Mouse (Mus musculus) megakaryocyte progenitor cell, adult 5-6 weeks (primary cell): ENCODE results near the gene Fcgr2b. TPM values are rescaled to one million over a fixed set of nuclear protein-coding genes. Genes with fewer than 3 reads are reported as not detected.
"Not testable (repeated sequence)": the region's sequence is repeated elsewhere in the genome, so short reads cannot be mapped to it uniquely, and the experiment has no call there.

Experiments
- ATAC-seq: replicated peaks from 2 replicates; pipeline ENCODE4 v1.8.0; 2016; ENCODE audit warnings: mild to moderate bottlenecking, moderate TSS enrichment, inconsistent platforms; ENCODE audit not compliant: poor library complexity
- total RNA-seq, 2 experiments: library from RNA; stranded (forward) in 1 of 2; stranded (reverse) in 1 of 2; fragments of 157-497, 149-512 nt in 1 of 2; fragments of 200-1000 nt in 1 of 2; gene quantifications; 2 replicates each; pipeline versions ENCODE4 v1.2.3 to v1.2.4; 2015 to 2017

Gene Fcgr2b
- total RNA-seq, 2 experiments from 2014 or later = 118 to 142 TPM

DNA sequence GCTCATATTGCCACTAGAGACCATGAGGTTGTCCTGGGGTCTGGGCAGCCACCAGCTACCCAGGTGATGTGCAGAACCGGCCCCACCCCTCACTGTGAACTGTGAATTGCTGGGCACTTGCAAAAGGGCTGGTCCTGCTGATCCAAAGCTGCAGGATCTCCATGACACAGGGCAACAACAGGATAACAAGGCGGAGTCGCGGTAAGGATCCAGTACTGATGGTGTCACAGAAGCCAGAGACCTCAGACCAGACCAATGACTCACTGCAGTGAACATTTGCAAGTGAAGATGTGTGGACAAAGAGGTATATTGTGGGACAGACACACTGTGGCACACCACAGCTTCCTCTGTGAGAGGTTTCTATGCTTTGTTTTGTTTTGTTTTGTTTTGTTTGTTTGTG is 2.3 kb upstream of the Fcgr2b start:
- ATAC-seq = no peak

DNA sequence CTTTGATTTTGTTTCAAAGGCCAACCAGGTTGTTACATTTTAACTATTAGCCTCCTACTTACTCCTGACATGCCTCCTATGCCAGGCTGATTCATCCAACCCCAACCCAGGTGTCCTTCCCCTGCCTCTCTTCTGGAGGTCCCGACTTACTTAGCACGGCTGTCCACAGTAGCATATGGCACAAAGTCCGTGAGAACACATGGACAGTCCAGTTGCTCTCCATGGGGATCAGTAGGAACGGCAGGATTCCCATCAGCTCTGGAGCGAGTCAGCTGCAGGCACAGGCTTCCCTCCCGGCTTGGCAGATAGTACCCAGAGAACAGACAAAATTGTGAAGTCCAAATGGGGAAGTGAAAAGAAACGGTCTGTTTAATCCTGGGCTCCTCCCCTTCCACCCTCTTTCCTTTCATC is 591 bp downstream of the Fcgr2b start:
- ATAC-seq = peak; percentile 70

DNA sequence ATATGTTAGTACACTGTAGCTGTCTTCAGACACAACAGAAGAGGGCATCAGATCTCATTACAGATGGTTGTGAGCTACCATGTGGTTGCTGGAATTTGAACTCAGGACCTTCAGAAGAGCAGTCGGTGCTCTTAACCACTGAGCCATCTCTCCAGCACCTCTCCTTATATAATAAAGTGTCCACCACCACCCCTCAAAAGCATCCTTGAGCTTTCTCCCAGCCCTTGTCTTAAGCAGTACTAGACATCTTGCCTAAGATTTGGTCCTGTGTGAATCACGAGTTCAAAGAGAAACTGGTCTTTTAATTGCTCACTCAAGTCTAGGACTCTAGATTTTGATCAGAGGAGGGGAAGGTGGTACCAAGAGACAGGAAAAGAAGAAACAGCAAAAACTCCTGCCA is 997 bp downstream of the Fcgr2b start:
- ATAC-seq = not testable (repeated sequence)

DNA sequence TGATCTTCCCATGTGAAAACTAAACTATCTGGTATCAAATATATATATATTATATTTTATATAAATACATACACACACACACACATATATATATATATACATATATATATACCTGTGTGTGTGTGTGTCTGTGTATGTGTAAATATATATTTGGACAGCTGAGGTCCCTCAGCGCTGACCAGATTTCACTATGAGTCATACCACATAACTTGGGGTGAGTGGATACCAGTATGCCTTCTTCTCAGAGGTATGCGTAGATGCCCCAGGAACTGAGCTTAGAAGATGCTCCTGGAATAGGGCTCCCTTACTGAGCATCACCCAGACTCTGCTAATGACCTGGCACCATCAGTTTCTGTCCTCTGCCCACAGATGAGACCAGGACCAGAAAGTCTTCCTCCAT is 1.6 kb downstream of the Fcgr2b start:
- ATAC-seq = no peak

DNA sequence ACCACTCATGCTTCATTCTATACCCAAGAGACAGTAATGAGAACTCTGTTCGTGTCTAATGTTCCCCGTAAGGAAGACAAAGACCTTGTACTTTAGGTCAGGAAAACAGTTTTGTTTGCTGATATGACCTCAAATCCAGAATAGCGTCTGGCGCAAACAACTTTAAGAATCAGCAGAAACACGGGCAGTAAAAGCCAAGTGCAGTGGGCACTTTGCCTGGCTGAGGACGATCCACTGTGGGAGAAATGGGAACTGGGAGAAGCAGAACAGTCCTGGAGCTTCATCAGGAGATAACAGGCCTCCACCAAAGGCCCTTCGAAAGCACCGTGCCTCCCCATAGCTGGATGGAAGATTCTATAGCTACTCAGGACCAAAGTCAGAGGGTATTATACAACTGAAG is 2.2 kb downstream of the Fcgr2b start:
- no peak for ATAC-seq

DNA sequence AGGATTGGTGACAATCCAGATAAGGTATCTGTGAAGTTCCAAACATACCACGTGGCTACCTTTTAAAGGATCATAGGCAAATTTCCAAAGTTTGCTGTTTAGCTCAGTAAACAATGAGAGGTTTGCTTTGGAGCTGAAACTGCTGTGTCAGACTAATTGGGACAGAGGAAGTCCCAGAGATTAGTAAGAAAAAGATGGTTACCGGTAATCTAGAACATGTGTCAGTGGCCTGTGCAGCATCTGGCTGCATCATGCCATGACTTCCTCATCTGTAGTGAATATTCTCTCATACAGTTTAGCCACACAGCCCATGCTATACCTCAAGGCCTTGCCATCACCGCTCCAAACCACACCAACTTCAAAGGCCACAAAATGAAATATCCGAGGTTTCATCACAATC is 3.4 kb downstream of the Fcgr2b start:
- peak; percentile 90 for ATAC-seq

DNA sequence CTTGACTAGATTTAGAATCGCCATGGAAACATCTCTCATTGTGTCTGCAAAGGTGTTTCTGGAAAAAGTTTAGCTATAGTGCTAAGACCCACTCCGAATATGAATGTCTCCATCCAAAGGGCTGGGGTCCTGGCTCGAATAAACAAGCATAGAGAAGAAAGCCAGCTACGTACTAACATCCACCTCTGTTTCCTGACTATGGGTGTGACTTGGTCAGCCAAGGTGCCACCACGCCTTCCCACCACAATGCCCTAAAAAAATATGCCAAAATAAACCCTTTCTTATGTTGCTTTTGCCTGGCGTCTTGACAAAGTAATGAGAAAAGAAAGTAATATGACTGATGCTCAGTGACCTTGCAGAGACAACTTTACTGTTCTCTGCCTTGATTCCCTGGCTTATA is 3.9 kb downstream of the Fcgr2b start:
- ATAC-seq = no peak

DNA sequence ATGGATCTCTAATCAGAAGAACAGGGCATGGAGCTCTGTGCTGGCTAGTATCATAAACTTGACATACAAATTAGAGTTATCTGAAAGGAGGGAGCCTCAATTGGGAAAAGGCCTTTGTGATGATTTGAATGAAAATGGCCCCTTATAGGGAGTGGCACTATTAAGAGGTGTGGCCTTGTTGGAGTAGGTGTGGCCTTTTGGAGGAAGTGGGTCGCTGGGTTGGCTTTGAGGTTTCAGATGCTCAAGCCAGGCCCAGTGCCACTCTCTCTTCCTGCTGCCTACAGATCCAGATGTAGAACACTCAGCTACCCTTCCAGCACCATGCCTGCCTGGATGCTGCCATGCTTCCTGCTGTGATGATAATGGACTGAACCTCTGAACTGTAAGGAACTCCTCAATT is 7.8 kb downstream of the Fcgr2b start:
- ATAC-seq = no peak

DNA sequence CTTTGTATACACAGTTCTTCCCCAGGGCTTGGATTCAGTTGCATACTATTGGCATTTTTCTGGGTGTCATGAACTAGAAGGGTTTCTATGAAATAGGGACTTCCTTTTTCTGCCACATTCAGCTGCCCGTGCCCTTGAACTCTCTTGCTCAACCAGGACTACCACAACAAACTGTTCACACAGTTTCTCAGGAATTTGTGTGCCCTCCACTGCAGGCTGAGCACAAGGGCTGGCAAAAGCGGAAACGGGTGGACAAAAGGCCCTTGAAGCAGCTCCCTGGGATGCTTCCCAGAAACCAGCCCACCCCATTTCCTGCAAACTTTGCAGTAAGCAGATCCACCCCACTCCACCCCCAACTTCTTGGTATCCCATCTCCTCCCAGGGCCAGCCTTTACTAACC is 8.8 kb downstream of the Fcgr2b start:
- peak; percentile 92 for ATAC-seq

DNA sequence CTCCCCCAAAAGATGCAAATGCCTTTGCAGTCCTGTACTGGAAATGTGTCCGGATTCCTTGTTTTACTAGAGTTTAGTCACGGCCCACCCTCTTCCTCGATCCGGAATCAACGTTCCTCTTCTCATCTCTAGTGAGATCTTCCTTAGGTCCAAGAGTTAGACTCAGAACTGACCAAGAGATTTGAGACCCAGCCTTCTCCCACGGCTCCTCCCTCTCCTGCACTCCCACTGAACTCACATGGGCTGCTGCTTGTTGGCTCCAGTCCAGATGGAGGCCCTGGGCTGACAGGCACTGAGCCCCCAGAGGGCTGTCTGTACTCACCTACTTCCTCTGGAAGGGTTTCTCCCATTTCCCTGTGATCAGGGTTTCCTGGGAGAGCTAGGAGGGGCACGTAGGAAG is 13.3 kb downstream of the Fcgr2b start:
- ATAC-seq = no peak

DNA sequence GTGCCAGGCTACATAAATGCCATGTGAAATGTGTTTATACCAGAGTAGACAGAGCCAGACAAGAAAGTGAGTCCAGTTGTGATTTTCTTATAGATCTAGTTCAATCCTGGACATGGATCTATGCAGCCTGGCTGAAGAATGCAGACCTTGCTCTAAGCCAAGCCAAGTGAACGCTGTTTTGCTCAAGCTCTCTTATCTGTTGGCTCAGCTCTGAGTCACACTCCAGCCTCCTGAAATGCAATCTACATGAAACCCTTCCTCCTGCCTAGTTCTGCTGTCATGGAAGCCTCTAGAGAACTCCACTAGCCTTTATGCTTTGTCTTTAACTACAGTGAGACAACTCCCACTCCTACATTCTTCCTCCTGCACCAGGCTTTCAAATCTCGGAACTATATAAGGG is 14.0 kb downstream of the Fcgr2b start:
- ATAC-seq = peak; percentile 30; the same call in 1 of the 2 replicates

DNA sequence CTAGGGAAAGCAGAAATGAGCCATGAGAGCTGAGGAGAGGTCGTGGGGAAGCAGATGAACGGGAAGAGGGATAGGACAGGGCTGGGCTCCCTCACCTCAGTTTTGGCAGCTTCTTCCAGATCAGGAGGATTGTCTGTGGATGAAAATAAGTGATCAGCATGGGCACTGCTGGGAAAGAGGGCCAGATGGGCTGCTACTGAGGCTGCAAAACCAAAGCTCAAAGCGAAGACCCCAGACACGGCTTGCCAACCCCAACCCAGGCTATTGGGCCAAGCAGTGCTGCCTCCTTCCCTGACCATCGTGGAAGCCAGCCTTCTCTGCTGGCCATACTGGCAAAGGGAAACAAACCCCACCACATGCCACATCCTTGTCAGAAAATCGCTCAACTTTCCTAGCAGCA is 15.2 kb downstream of the Fcgr2b start:
- ATAC-seq = no peak

DNA sequence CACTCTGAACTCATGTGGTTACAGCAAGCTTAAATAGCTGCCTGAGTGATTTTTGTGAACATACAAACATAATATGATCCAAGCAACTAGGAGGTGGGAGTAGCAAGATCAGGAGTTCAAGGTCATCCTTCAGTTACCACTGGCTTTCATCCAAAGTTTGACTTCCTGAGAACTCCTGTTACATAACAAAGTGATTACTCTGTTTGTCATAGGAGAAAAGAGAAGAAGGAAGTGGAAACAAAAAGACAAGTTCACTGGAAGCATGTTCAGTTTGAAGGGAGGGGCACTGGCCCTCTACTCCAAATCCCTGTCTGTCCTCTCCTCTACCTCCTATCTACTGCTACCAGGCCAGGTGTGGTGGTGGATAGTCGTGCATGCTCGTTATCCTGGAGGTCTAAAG is 16.6 kb downstream of the Fcgr2b start:
- peak; percentile 75 for ATAC-seq

DNA sequence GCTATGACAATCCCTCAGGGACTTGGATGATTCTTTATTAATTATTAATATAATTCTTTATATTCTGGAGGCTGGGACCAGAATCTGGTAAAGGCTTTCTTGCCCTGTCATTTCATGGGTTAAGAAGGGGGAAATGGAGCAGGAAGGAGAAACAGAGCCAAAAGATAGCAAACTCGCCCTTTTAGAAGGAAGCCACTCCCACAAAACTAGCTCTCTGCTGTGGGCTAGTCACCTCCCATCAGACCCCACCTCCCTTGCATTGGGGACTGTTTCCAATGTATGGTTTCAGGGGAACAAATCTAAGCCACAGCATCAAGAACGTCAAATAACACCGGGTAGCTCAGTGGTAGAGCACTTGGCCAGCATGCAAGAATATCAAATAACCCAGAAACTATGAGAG is 18.1 kb downstream of the Fcgr2b start:
- peak; percentile 52 for ATAC-seq

DNA sequence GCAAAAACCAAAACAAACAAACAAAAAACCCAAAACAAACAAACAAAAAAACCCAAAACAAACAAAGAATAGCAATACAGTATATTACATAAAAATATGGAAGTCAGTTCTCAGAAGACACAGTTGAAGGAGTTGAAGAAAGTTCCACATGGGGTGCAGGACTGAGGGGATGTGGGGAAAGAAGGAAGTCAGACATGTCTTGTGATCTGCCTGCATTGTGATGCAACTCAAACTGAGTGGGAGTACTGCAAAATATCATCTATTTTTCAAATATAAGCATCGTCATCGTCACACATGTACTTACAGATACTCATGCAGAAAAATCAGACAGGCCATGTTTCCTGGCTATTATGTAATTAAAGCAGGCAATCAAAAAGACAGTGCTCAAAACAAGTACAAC is 23.2 kb downstream of the Fcgr2b start:
- ATAC-seq = peak; percentile 94

DNA sequence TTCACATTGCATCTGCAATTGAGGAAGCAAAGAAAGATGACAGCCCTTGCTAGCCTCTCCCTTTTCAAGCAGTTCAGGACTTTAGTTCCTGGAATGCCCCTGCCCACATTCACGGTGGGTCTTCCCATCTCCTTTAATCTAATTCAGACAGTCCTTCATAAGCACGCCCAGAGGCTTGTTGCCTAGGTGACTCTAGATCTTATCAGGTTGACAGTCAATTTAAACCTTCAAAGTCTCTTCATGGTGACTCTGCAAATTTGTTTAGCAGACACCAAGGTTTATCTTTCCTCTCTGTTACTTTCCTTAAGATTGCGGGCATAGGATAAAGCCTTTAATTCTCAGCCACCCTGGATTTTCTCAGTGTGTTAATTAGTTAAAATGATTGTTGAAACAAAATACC is 25.6 kb downstream of the Fcgr2b start:
- ATAC-seq = peak; percentile 68

DNA sequence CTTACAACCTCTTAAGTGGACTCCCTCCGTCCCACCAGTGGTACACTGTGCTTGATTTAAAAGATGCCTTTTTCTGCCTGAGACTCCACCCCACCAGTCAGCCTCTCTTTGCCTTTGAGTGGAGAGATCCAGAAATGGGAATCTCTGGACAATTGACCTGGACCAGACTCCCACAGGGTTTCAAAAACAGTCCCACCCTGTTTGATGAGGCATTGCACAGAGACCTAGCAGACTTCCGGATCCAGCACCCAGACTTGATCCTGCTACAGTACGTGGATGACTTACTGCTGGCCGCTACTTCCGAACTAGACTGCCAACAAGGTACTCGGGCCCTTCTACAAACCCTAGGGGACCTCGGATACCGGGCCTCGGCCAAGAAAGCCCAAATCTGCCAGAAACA is 31.4 kb downstream of the Fcgr2b start:
- ATAC-seq = not testable (repeated sequence)

DNA sequence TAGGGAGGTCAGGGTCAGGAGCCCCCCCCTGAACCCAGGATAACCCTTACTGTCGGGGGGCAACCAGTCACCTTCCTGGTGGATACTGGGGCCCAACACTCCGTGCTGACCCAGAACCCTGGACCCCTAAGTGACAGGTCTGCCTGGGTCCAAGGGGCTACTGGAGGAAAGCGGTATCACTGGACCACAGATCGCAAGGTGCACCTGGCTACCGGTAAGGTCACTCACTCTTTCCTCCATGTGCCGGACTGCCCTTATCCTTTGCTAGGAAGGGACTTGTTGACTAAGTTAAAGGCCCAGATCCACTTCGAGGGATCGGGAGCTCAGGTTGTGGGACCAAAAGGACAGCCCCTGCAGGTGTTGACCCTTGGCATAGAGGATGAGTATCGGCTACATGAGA is 32.2 kb downstream of the Fcgr2b start:
- not testable (repeated sequence) for ATAC-seq

DNA sequence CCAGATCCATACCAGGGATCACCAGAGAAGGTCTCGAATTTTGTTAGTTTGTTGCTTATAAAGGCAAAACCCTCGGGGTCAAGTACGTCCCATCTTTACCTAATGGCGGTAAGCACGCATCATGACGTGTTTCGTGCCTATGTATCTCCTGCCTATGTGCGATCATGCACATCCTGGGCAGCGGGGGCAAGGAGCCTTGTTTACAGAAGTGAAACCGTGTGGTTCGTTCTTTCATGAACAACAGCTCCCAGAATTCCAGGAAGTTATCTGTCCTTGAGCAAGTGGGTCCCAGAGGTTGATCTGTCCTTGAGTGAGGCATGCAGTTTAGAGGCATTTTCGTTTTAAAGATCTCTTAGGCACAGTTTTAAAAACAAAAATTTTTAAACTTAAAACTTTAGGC is 37.1 kb downstream of the Fcgr2b start:
- ATAC-seq = peak; percentile 67

DNA sequence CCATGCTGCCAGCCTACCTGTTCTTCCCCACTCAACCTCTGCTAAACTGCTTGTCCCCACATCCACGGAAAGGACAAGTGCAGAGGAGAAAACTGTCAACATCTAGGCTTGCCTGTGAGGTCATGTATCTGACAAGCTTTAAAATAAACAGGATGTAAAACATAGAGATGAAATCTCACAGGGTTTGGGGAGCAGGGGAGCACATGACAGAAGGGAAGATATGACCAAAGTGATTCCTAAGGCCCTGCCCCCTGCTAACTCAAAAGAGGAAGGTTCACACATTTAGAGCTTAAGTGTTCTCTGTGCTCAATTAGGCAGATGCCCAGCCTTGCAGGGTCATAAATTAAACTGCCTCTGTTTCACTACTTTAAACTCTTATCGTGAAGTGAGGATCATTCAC is 42.0 kb downstream of the Fcgr2b start:
- ATAC-seq = peak; percentile 78

DNA sequence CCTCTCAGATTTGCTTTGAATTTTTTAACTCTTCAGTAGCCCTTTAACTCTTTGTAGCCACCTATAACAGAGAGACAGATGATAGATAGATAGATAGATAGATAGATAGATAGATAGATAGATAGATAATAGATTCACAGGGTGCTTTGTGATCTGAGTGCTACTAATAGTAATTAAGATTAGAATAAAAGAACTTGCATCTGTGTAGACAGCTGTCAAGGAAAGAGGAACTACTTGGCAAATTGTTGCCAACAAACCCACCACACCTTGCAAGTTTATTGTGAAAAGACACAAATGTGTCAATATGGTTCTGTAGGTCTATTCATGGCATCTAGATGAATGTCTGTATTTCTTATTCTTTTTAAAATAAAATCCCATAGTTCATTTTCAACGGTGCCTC is 42.4 kb downstream of the Fcgr2b start:
- ATAC-seq = peak; percentile 49; the same call in 1 of the 2 replicates

DNA sequence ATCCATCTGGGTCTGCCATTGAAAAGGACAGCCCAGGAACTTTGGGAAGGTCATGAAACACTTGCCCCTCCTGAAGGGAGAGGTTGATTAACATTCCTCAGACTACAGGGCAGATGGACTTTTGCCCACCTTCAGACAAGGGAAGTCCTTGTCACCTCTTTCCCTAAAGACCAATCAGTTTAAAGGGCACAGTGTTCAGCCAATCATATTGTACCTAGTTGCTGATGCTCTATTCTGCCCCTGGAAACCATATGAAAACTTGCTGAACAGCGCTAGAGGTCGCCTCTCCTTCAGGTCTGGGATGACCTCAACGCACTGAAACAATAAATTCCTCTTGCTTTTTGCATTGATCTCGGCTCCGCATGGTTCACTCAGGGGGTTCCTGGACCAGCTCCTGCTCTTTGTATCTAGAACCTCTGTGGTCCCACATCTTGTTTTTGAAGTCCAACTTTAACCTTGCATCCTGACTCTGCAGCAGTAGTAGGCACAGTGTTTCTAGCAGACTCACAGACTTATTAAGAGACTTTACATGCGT is 42.9 kb downstream of the Fcgr2b start:
- no peak for ATAC-seq

DNA sequence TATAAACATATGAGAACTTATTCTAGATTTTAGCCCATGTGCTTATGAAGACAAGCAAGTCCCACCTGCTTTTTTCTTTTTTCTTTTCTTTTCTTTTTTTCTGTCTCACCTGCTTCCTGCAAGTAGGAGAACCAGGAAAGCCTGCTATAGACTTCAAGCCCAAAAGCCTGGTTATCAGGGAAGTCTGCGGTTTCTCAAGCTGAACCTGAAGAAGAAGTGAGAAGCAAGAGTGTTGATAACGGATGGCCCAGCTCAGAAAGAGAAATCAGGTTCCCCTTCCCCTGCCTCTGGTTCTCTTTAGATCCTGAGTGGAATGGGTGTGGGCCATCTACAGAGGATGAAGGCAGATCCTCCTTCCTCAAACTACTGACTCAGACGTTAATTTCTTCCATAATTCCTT is 44.3 kb downstream of the Fcgr2b start:
- no peak for ATAC-seq

DNA sequence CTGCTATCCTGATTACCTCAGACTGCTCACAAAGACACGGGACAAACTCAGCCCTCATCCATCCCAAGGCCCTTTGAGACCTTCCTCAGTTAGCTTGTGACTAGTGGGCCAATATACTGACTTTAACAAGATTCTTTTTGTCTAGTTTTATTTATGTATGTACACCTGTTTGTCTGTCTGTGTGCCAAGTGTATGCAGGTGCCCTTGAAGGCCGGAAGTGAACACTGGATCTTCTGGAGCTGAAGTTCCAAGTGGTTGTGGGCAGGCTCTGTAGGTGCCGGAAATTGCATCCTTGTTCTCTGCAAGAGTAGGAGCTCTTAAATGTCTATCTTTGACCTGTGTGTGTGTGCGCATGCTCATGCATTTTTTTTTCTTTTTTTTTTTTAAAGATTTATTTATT is 47.1 kb downstream of the Fcgr2b start:
- no peak for ATAC-seq
